In genomic region chr16:7088601-7089430, GRCm38 (mm10) we compare ENCODE assay signal across 17 mouse cellular contexts.
A peak's percentile ranks its signal among the peaks of the same experiment; 100 is the strongest.
DNase-seq lines count a peak whose midpoint lies in the region; ATAC-seq and TF ChIP-seq lines count a peak whose summit lies in the region.
"Had no signal": no experiment of that assay in that cellular context is flagged by ENCODE, and none has a peak within 500 bp of the region (broad histone marks: within the 10 kb centered on the region; RNA-seq: fewer than 3 reads in every experiment).

No protein-coding gene starts in this region.

- peak; percentile 39; the same call in 1 of the 2 replicates for ATAC-seq in kidney, embryonic 16.5 days (ENCODE audit: low FRiP score, low TSS enrichment)
- no peak for ATAC-seq in lung, embryonic 15.5 days (ENCODE audit: borderline replicate concordance, extremely low read depth, low FRiP score, low TSS enrichment)
- peak; percentile 83 for ATAC-seq in stomach, postnatal 0 days (ENCODE audit: low FRiP score, low TSS enrichment)
- ATAC-seq: forebrain, embryonic 13.5 days; hindbrain, postnatal 0 days had no signal

- H3K27me3 ChIP-seq in kidney, embryonic 16.5 days (ENCODE audit: insufficient read depth, low read length): no peaks in the 10 kb centered on the region
- H3K27me3 ChIP-seq in lung, embryonic 15.5 days: no peaks in the 10 kb centered on the region
- H3K27me3 ChIP-seq in stomach, postnatal 0 days (ENCODE audit: control insufficient read depth, insufficient read depth, low read length): no peaks in the 10 kb centered on the region
- H3K27me3 ChIP-seq: forebrain, embryonic 13.5 days; heart, embryonic 13.5 days; limb, embryonic 12.5 days; liver, embryonic 15.5 days; neural tube, embryonic 12.5 days had no signal

- H3K9ac ChIP-seq in kidney, embryonic 16.5 days (replicated peaks; ENCODE audit: low read length): no peak overlapping the region
- H3K9ac ChIP-seq in lung, embryonic 15.5 days: no peak overlapping the region
- no peak overlapping the region for H3K9ac ChIP-seq in stomach, postnatal 0 days (ENCODE audit: low read length)
- H3K9ac ChIP-seq: forebrain, embryonic 13.5 days; heart, embryonic 13.5 days; limb, embryonic 12.5 days; liver, embryonic 15.5 days; neural tube, embryonic 12.5 days had no signal

- no peaks in the 10 kb centered on the region for H3K36me3 ChIP-seq in kidney, embryonic 16.5 days (ENCODE audit: insufficient read depth, low read length)
- H3K36me3 ChIP-seq in lung, embryonic 15.5 days: no peaks in the 10 kb centered on the region
- no peaks in the 10 kb centered on the region for H3K36me3 ChIP-seq in stomach, postnatal 0 days (ENCODE audit: control insufficient read depth, insufficient read depth, low read length)
- H3K36me3 ChIP-seq: heart, embryonic 13.5 days; limb, embryonic 12.5 days; liver, embryonic 15.5 days; neural tube, embryonic 12.5 days had no signal

- TF ChIP-seq EP300 in stomach, postnatal 0 days (optimal IDR thresholded peaks at IDR 0.05): no peak

- no peak overlapping the region; the same call in 1 of the 2 replicates for H3K27ac ChIP-seq in kidney, embryonic 16.5 days (ENCODE audit: low read length)
- H3K27ac ChIP-seq in lung, embryonic 15.5 days: 0 out of 2 replicates have a peak overlapping the region, but pooled peaks have one; percentile 1
- H3K27ac ChIP-seq in stomach, postnatal 0 days (replicated peaks): no peak overlapping the region
- H3K27ac ChIP-seq: forebrain, embryonic 13.5 days; heart, embryonic 13.5 days; hindbrain, postnatal 0 days; limb, embryonic 12.5 days; liver, embryonic 15.5 days; neural tube, embryonic 12.5 days had no signal

- no peak overlapping the region; the same call in 1 of the 2 replicates for H3K4me2 ChIP-seq in kidney, embryonic 16.5 days (replicated peaks; ENCODE audit: low read depth, low read length)
- no peak overlapping the region for H3K4me2 ChIP-seq in lung, embryonic 15.5 days
- H3K4me2 ChIP-seq in stomach, postnatal 0 days (replicated peaks; ENCODE audit: low read depth): no peak overlapping the region
- H3K4me2 ChIP-seq: forebrain, embryonic 13.5 days; heart, embryonic 13.5 days; limb, embryonic 12.5 days; liver, embryonic 15.5 days; neural tube, embryonic 12.5 days had no signal

- DNase-seq in gastrocnemius, adult 18-20 months (ENCODE audit: low spot score): peak; percentile 54
- DNase-seq in gastrocnemius, postnatal 14 days: no peak
- no peak for DNase-seq in kidney, postnatal 14 days
- DNase-seq in lung, postnatal 25 days (ENCODE audit: low spot score): no peak
- peak; percentile 69 for DNase-seq in stomach, postnatal 0 days (ENCODE audit: low spot score)
- DNase-seq: adrenal gland, postnatal 25 days; cerebellum, adult 9-10 months; kidney, adult 18-20 months; spleen, adult 18-20 months had no signal

- H3K4me3 ChIP-seq in kidney, embryonic 16.5 days (ENCODE audit: low read length): no peak overlapping the region
- H3K4me3 ChIP-seq in lung, embryonic 15.5 days: no peak overlapping the region
- H3K4me3 ChIP-seq in stomach, postnatal 0 days (ENCODE audit: low read depth, low read length): no peak overlapping the region
- H3K4me3 ChIP-seq: forebrain, embryonic 13.5 days; heart, embryonic 13.5 days; limb, embryonic 12.5 days; liver, embryonic 15.5 days; neural tube, embryonic 12.5 days had no signal

- no peak for TF ChIP-seq CTCF in stomach, postnatal 0 days (IDR thresholded peaks at IDR 0.05; ENCODE audit: low read depth)

- intact Hi-C loops in gastrocnemius, postnatal 14 days (cut with DNase I; ENCODE audit: low total_unique reads): no loop called here

- no peaks in the 10 kb centered on the region for H3K9me3 ChIP-seq in kidney, embryonic 16.5 days (ENCODE audit: low read length)
- no peaks in the 10 kb centered on the region for H3K9me3 ChIP-seq in lung, embryonic 15.5 days
- H3K9me3 ChIP-seq in stomach, postnatal 0 days (ENCODE audit: control insufficient read depth, low read length): no peaks in the 10 kb centered on the region
- H3K9me3 ChIP-seq: forebrain, embryonic 13.5 days; heart, embryonic 13.5 days; limb, embryonic 12.5 days; liver, embryonic 15.5 days; neural tube, embryonic 12.5 days had no signal

- H3K4me1 ChIP-seq in kidney, embryonic 16.5 days (ENCODE audit: insufficient read depth, low read length): 0 out of 2 replicates have a peak, but pooled peaks cover 4% of the 10 kb centered on the region
- H3K4me1 ChIP-seq in lung, embryonic 15.5 days: peaks cover 8% of the 10 kb centered on the region; the same call in 1 of the 2 replicates
- no peaks in the 10 kb centered on the region for H3K4me1 ChIP-seq in stomach, postnatal 0 days (replicated peaks; ENCODE audit: control insufficient read depth, insufficient read depth)
- H3K4me1 ChIP-seq: limb, embryonic 12.5 days; liver, embryonic 15.5 days; neural tube, embryonic 12.5 days had no signal

- WGBS in kidney, embryonic 16.5 days: 39% methylated on average over 10 of the region's 10 CpGs
- WGBS in lung, embryonic 15.5 days: 53% methylated on average over 10 of the region's 10 CpGs
- 55% methylated on average over 10 of the region's 10 CpGs for WGBS in stomach, postnatal 0 days

Comparison
In these comparisons a context has a peak if more than half of its experiments do, and no peak if none do; other contexts are left out.
1. DNase-seq: peak in gastrocnemius, adult 18-20 months (single experiment) and stomach, postnatal 0 days (single experiment); none in gastrocnemius, postnatal 14 days (single experiment), kidney, postnatal 14 days (single experiment) and lung, postnatal 25 days (single experiment).